Mouse (Mus musculus) cortical plate, adult 2 months (tissue): ENCODE measurements around the gene Ccser1.

ENCODE experiments used
- CTCF ChIP-seq: fragments of 200-500 bp; IDR thresholded peaks from 2 replicates; pipeline ENCODE4 v1.5.1; 2011; ENCODE audit warnings: mild to moderate bottlenecking, control low read depth, low read length; ENCODE audit not compliant: insufficient read depth; ENCODE audit errors: extremely low read depth
- POLR2A ChIP-seq: fragments of 200-500 bp; IDR thresholded peaks from 2 replicates; pipeline ENCODE4 v1.6.1; 2011; ENCODE audit warnings: mild to moderate bottlenecking, low read length, control low read depth; ENCODE audit not compliant: insufficient read depth; ENCODE audit errors: extremely low read depth

DNA sequence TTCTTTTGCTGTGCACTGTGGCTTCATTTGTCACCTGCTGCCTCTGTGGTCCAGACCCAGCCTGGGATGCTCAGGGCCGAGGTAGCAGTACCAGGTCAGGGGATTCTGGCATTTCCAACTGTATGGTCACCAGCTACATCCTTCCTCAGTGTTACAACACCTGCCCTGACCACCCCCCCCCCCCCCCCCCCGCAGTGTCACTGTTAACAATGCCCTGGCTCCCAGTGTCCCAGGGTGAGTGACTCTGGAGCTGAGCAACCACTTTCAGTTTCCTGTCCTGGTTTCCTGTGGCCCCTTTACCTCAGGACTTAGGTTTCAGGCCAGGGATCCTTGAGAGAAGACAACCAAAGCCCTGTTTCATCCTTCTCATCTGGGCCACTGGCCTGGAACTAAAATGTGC, 90.9 kb downstream of the Ccser1 start:
- TF ChIP-seq CTCF (no peak), POLR2A (no peak)
